Mouse (Mus musculus): ENCODE measurements around the gene Tex2. TPM values are rescaled to one million over a fixed set of nuclear protein-coding genes. Genes with fewer than 3 reads are reported as not detected.
"Not testable (repeated sequence)": the region's sequence is repeated elsewhere in the genome, so short reads cannot be mapped to it uniquely, and the experiment has no call there.

Tex2 gene
- total and polyA plus RNA-seq, 3 experiments, result 1.6 to 20.0 (median 7.7) TPM

DNA sequence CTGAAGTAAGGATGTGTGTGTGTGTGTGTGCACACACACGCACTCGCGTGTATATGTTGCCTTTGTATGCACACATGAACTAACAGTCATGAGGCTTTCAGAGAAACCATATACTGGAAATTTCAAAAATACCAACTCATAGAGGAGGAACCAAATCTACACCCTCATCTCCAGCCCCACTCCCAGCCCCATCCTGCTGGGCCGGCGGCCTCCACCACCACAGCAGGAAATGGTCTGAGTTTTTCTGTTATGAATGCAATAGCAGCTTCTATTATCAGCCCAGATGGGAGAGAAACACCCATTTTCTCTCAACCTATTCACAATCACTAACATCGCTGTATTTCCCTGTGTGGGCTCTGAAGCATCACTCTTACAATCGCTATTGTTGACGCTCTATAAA, 8.8 kb upstream of the Tex2 start:
- Histone ChIP-seq H3K9me3 (replicated peaks) (no peaks in the 10 kb centered on the region), H3K27me3 (ENCODE audit: insufficient read depth, low read length) (peaks cover 60% of the 10 kb centered on the region), H3K36me3 (replicated peaks) (no peaks in the 10 kb centered on the region), H3K4me3 (ENCODE audit: low read depth, low read length) (no peak overlapping the region), H3K4me1 (ENCODE audit: insufficient read depth, low read depth, low read length) (no peaks in the 10 kb centered on the region)
- TF ChIP-seq GATA1 (IDR thresholded peaks at IDR 0.05; ENCODE audit: borderline replicate concordance, low read length), result no peak
- TF ChIP-seq CTCF (IDR thresholded peaks at IDR 0.05; ENCODE audit: low read depth, low read length), result no peak
- TF ChIP-seq POLR2AphosphoS5 (IDR thresholded peaks at IDR 0.05; ENCODE audit: insufficient replicate concordance, low read depth, low read length), result no peak
- no peak for TF ChIP-seq GATA2 (IDR thresholded peaks at IDR 0.05; ENCODE audit: borderline replicate concordance, low read depth, low read length)
- TF ChIP-seq TAL1 (conservative IDR thresholded peaks at IDR 0.05; ENCODE audit: low read depth, low read length), result no peak
- DNase-seq (ENCODE audit: low spot score) (no peak), ATAC-seq (ENCODE audit: extremely low read depth, insufficient number of reproducible peaks, low FRiP score, poor library complexity, severe bottlenecking) (no peak)

DNA sequence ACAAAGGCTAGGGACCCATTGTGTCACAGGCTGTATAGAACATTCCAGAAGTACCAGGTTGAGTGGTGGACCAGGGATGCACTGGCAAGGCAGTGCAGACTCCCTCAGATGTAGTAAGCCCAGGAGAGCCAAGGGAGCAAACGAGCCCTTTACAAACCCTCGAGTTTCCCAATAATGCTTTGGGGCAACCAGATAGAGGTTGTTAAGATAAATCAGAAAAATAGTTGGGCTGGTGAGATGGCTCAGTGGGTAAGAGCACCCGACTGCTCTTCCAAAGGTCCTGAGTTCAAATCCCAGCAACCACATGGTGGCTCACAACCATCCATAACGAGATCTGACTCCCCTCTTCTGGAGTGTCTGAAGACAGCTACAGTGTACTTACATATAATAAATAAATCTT, 5.5 kb upstream of the Tex2 start:
- H3K4me1 ChIP-seq (ENCODE audit: insufficient read depth, low read depth, low read length); H3K36me3 ChIP-seq (replicated peaks); H3K9me3 ChIP-seq (replicated peaks); H3K4me3 ChIP-seq (ENCODE audit: low read depth, low read length); ATAC-seq (ENCODE audit: extremely low read depth, insufficient number of reproducible peaks, low FRiP score, poor library complexity, severe bottlenecking); DNase-seq (ENCODE audit: low spot score): not testable (repeated sequence)
- H3K27me3 ChIP-seq (ENCODE audit: insufficient read depth, low read length), result peaks cover 55% of the 10 kb centered on the region

DNA sequence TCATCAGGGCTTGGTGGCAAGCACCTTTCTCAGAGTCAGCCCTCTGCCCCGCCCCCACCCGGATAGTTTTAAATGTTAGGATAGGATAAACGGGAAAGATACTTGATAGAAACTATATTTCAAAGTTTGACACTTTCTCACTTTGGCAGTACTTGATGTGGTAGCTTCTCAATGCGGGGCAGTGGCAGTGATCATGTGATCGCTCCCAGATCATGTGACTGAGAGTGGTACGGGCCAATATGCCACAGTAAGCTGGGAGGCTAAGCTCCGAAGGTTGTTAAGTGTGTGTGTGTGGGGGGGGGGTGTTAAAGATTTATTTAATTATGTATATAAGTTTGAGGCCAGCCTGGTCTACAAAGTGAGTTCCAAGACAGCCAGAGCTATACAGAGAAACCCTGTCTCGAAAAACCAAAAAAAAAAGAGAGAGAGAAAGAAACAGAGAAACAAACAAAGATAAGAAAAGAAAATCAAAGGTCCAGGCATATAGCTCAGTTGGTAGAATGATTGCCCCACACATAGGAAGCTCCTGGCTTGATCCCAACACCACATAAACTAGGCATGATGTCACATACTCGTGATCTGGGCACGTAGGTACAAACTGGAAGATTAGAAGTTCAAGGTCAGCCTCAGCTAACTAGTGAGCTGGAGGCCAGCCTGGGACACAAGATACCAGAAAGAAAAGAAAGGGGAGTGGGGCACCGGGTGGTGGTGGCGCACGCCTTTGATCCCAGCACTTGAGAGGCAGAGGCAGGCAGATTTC, 4.8 kb upstream of the Tex2 start:
- Histone ChIP-seq H3K4me1 (ENCODE audit: insufficient read depth, low read depth, low read length) (peaks cover 11% of the 10 kb centered on the region), H3K27me3 (ENCODE audit: insufficient read depth, low read length) (peaks cover 55% of the 10 kb centered on the region), H3K9me3 (replicated peaks) (no peaks in the 10 kb centered on the region), H3K36me3 (replicated peaks) (no peaks in the 10 kb centered on the region), H3K4me3 (ENCODE audit: low read depth, low read length) (no peak overlapping the region)
- no peak for ATAC-seq (ENCODE audit: extremely low read depth, insufficient number of reproducible peaks, low FRiP score, poor library complexity, severe bottlenecking)
- no peak for DNase-seq (ENCODE audit: low spot score)
- TF ChIP-seq GATA2 (IDR thresholded peaks at IDR 0.05; ENCODE audit: borderline replicate concordance, low read depth, low read length) (no peak), POLR2AphosphoS5 (IDR thresholded peaks at IDR 0.05; ENCODE audit: insufficient replicate concordance, low read depth, low read length) (no peak), CTCF (IDR thresholded peaks at IDR 0.05; ENCODE audit: low read depth, low read length) (no peak), GATA1 (IDR thresholded peaks at IDR 0.05; ENCODE audit: borderline replicate concordance, low read length) (no peak), TAL1 (conservative IDR thresholded peaks at IDR 0.05; ENCODE audit: low read depth, low read length) (no peak)

DNA sequence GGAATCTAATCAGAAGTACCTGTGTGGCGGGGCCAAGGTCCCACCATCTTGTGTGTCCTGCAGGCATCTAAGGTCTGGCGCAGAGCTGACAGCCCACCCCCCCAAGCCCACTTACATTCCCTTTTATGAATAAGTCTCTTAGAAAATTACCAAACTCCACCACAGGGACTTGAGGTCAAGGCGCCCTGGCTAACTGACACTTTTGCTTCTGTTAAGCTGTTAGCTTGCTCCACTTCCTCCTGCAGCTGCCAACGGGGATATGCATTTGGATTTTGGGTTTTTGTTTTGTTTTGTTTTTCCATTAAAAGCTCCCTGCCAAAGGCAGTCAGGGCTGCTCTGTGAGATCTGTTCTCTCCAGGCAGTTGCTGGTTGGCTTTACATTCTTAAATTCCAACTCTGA, 2.3 kb upstream of the Tex2 start:
- Histone ChIP-seq H3K27me3 (ENCODE audit: insufficient read depth, low read length) (peaks cover 37% of the 10 kb centered on the region), H3K4me3 (ENCODE audit: low read depth, low read length) (no peak overlapping the region), H3K36me3 (replicated peaks) (no peaks in the 10 kb centered on the region), H3K4me1 (ENCODE audit: insufficient read depth, low read depth, low read length) (peaks cover 27% of the 10 kb centered on the region), H3K9me3 (replicated peaks) (no peaks in the 10 kb centered on the region)
- ATAC-seq (ENCODE audit: extremely low read depth, insufficient number of reproducible peaks, low FRiP score, poor library complexity, severe bottlenecking), result no peak
- no peak for TF ChIP-seq GATA1 (IDR thresholded peaks at IDR 0.05; ENCODE audit: borderline replicate concordance, low read length)
- TF ChIP-seq CTCF (IDR thresholded peaks at IDR 0.05; ENCODE audit: low read depth, low read length), result no peak
- no peak for TF ChIP-seq TAL1 (conservative IDR thresholded peaks at IDR 0.05; ENCODE audit: low read depth, low read length)
- no peak for DNase-seq (ENCODE audit: low spot score)

DNA sequence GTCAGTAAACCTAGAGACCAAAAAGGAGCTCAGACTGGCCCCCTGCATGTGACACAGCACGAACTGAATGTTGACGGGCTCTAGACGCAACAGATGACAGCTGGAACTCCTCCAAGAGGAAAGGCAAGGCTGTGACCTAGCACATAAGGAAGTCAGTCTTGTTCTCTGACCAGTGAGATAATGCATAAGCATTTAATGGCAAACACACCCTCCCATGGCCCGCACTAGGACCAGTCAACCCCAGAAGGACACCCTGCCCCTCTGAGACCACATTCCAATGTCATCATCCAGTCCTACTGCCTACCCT, 1.1 kb upstream of the Tex2 start:
- no peak for ATAC-seq (ENCODE audit: extremely low read depth, insufficient number of reproducible peaks, low FRiP score, poor library complexity, severe bottlenecking)
- no peak for DNase-seq (ENCODE audit: low spot score)
- TF ChIP-seq CTCF (IDR thresholded peaks at IDR 0.05; ENCODE audit: low read depth, low read length), result no peak
- Histone ChIP-seq H3K4me1 (ENCODE audit: insufficient read depth, low read depth, low read length) (peaks cover 30% of the 10 kb centered on the region), H3K4me3 (ENCODE audit: low read depth, low read length) (no peak overlapping the region), H3K36me3 (replicated peaks) (no peaks in the 10 kb centered on the region), H3K9me3 (replicated peaks) (no peaks in the 10 kb centered on the region), H3K27me3 (ENCODE audit: insufficient read depth, low read length) (peaks cover 24% of the 10 kb centered on the region)

DNA sequence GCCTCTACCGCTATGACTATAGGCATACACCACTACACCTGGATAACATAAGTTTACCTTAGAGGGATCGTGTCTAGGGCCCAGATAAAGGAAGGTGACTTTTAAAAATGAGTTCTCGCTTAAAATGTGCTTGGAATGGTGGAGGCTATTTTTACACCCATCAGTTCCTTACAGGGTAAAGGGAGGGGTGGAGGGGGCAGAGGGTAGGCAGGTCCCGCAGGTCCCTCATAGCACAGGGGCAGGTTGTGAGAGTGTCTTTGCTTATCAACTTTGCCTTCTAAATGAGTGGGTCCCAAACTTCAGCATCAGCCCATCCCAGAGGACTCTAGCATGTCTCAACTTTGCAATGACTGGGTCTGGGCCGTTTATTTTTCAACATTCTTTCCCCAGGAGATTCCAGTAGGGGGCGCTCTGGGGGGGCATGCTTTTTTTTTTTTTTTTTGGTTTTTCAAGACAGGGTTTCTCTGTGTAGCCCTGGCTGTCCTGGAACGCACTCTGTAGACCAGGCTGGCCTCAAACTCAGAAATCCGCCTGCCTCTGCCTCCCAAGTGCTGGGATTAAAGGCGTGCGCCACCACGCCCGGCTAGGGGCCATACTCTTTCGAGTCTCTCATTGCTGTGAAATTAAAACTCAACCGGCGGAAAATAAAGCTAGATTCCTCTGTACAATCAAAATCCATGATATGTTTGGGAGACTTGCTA, 565 bp upstream of the Tex2 start:
- no peak for TF ChIP-seq GATA2 (IDR thresholded peaks at IDR 0.05; ENCODE audit: borderline replicate concordance, low read depth, low read length)
- no peak for TF ChIP-seq GATA1 (IDR thresholded peaks at IDR 0.05; ENCODE audit: borderline replicate concordance, low read length)
- no peak for TF ChIP-seq POLR2AphosphoS5 (IDR thresholded peaks at IDR 0.05; ENCODE audit: insufficient replicate concordance, low read depth, low read length)
- 0 out of 2 replicates have a peak, but pooled peaks have one; percentile 10 for TF ChIP-seq CTCF (IDR thresholded peaks at IDR 0.05; ENCODE audit: low read depth, low read length)
- Histone ChIP-seq H3K36me3 (replicated peaks) (no peaks in the 10 kb centered on the region), H3K4me1 (ENCODE audit: insufficient read depth, low read depth, low read length) (peaks cover 31% of the 10 kb centered on the region), H3K9me3 (replicated peaks) (no peaks in the 10 kb centered on the region), H3K27me3 (ENCODE audit: insufficient read depth, low read length) (peaks cover 22% of the 10 kb centered on the region), H3K4me3 (ENCODE audit: low read depth, low read length) (peak overlapping the region; percentile 93; the same call in 1 of the 2 replicates)
- ATAC-seq (ENCODE audit: extremely low read depth, insufficient number of reproducible peaks, low FRiP score, poor library complexity, severe bottlenecking), result no peak
- DNase-seq (ENCODE audit: low spot score), result peak; percentile 58

Data from G1E (cell line).